Mouse (Mus musculus): Measurements from ENCODE around the gene Olfr998. TPM values are rescaled to one million over a fixed set of nuclear protein-coding genes. Genes with fewer than 3 reads are reported as not detected.
"Not testable (repeated sequence)": the region's sequence is repeated elsewhere in the genome, so short reads cannot be mapped to it uniquely, and the experiment has no call there.

Gene Olfr998
- not detected in 2 replicates for polyA plus RNA-seq (2015; fragmentation: Nextera tagmentation; extraction: Ambion mirVana)

GRCm38 (mm10) chr2:85588648-85589047, at the start of gene Olfr998:
TSS of gene Olfr998 (plus strand) at chr2:85588948.
- not testable (repeated sequence) for H3K4me3 ChIP-seq; H3K4me1 ChIP-seq; H3K9ac ChIP-seq; H3K9me3 ChIP-seq (replicated peaks); ATAC-seq; H3K4me2 ChIP-seq; H3K27ac ChIP-seq; H3K36me3 ChIP-seq (ENCODE audit: poor library complexity, severe bottlenecking); H3K27me3 ChIP-seq
- WGBS: 89% methylated on average over 2 of the region's 2 CpGs

GRCm38 (mm10) chr2:85554806-85555205, 33.9 kb upstream of the Olfr998 start:
- ATAC-seq: no peak
- H3K27me3 ChIP-seq: no peaks in the 10 kb centered on the region
- no peaks in the 10 kb centered on the region for H3K36me3 ChIP-seq (ENCODE audit: poor library complexity, severe bottlenecking)
- WGBS: 68% methylated on average over 1 of the region's 1 CpGs
- no peaks in the 10 kb centered on the region for H3K9me3 ChIP-seq (replicated peaks)
- H3K4me2 ChIP-seq: no peak overlapping the region
- H3K4me3 ChIP-seq: no peak overlapping the region
- no peaks in the 10 kb centered on the region for H3K4me1 ChIP-seq
- H3K9ac ChIP-seq: no peak overlapping the region
- H3K27ac ChIP-seq: no peak overlapping the region

DNA sequence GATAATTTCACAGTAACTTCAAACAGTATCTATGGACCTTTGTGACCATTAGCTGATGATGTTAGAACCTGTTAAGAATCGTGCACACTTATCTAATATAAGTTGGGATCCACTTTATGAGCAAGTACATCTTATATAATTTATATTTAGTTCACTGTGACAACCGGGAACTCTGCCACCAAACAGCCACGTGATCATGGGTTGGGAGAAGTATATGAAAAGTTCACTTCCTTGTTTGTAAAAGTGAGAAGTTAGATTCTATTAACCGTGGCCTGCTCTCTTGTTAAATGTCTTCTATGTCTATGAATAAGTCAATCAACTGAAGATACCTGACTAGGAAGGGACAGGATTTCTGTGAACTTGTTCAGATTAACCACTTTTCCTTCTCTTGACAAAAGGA, 28.5 kb upstream of the Olfr998 start:
- Histone ChIP-seq H3K27ac (no peak overlapping the region), H3K4me1 (no peaks in the 10 kb centered on the region), H3K36me3 (ENCODE audit: poor library complexity, severe bottlenecking) (no peaks in the 10 kb centered on the region), H3K9ac (no peak overlapping the region), H3K4me3 (no peak overlapping the region), H3K27me3 (no peaks in the 10 kb centered on the region), H3K4me2 (no peak overlapping the region), H3K9me3 (replicated peaks) (no peaks in the 10 kb centered on the region)
- no peak for ATAC-seq
- 78% methylated on average over 4 of the region's 4 CpGs for WGBS

DNA sequence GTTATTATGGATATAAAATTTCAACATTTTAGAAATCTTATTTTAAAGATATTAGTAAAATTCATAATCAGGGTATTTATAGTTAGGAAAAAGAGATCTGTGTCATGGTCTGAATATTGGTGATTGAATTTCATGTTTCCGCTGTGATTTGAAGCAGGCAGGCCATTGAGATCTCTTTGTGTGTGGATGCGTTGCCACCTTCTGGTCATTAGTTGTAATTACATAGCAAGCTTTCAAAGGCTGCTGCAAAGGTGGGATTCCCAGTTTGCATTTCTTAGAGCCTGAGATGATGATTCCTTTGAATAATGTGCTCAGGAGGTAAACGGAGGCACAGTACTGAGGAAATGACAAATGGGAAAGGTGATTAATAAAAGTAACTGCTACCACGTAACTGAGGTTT, 27.6 kb upstream of the Olfr998 start:
- no peak overlapping the region for H3K9ac ChIP-seq
- H3K4me2 ChIP-seq: no peak overlapping the region
- peak; percentile 81; the same call in 1 of the 2 replicates for ATAC-seq
- no peaks in the 10 kb centered on the region for H3K9me3 ChIP-seq (replicated peaks)
- H3K4me3 ChIP-seq: no peak overlapping the region
- H3K27me3 ChIP-seq: no peaks in the 10 kb centered on the region
- WGBS: 27% methylated on average over 4 of the region's 4 CpGs
- H3K36me3 ChIP-seq (ENCODE audit: poor library complexity, severe bottlenecking): no peaks in the 10 kb centered on the region
- no peak overlapping the region for H3K27ac ChIP-seq
- no peaks in the 10 kb centered on the region for H3K4me1 ChIP-seq

GRCm38 (mm10) chr2:85578915-85579314, 9.8 kb upstream of the Olfr998 start, which contains the start of gene Olfr996:
TSS of gene Olfr996 (plus strand) at chr2:85579215.
- Histone ChIP-seq H3K4me1 (no peaks in the 10 kb centered on the region), H3K27ac (no peak within 1 kb of the TSS), H3K9ac (no peak within 1 kb of the TSS), H3K4me3 (no peak within 1 kb of the TSS), H3K27me3 (no peaks in the 10 kb centered on the region), H3K4me2 (no peak within 1 kb of the TSS), H3K9me3 (replicated peaks) (no peaks in the 10 kb centered on the region), H3K36me3 (ENCODE audit: poor library complexity, severe bottlenecking) (no peaks in the 10 kb centered on the region)
- no peak for ATAC-seq

GRCm38 (mm10) chr2:85611803-85612202, 23.1 kb downstream of the Olfr998 start, which contains the start of gene Olfr1000:
TSS of gene Olfr1000 (minus strand) at chr2:85611903.
- WGBS: 82% methylated on average over 1 of the region's 1 CpGs
- Histone ChIP-seq H3K4me3 (no peak within 1 kb of the TSS), H3K4me1 (no peaks in the 10 kb centered on the region), H3K27ac (no peak within 1 kb of the TSS), H3K36me3 (ENCODE audit: poor library complexity, severe bottlenecking) (no peaks in the 10 kb centered on the region), H3K27me3 (no peaks in the 10 kb centered on the region), H3K9me3 (replicated peaks) (no peaks in the 10 kb centered on the region), H3K9ac (no peak within 1 kb of the TSS), H3K4me2 (no peak within 1 kb of the TSS)
- ATAC-seq: no peak

Other genes with a start within 250 kb of the Olfr998 start
- not detected in 2 replicates for gene Olfr987, start 249.6 kb upstream of the Olfr998 start, polyA plus RNA-seq (2015; fragmentation: Nextera tagmentation; extraction: Ambion mirVana)
- gene Olfr988, start 225.7 kb upstream of the Olfr998 start, polyA plus RNA-seq (2015; fragmentation: Nextera tagmentation; extraction: Ambion mirVana): not detected in 2 replicates
- gene Olfr992, start 179.5 kb upstream of the Olfr998 start, polyA plus RNA-seq (2015; fragmentation: Nextera tagmentation; extraction: Ambion mirVana): not detected in 2 replicates
- gene Olfr993, start 174.1 kb upstream of the Olfr998 start, polyA plus RNA-seq (2015; fragmentation: Nextera tagmentation; extraction: Ambion mirVana): not detected in 2 replicates
- not detected in 2 replicates for gene Olfr994, start 152.5 kb upstream of the Olfr998 start, polyA plus RNA-seq (2015; fragmentation: Nextera tagmentation; extraction: Ambion mirVana)
- not detected in 2 replicates for gene Olfr995, start 145.3 kb upstream of the Olfr998 start, polyA plus RNA-seq (2015; fragmentation: Nextera tagmentation; extraction: Ambion mirVana)
- gene 4833423E24Rik, start 69.9 kb upstream of the Olfr998 start, polyA plus RNA-seq (2015; fragmentation: Nextera tagmentation; extraction: Ambion mirVana): not detected in 2 replicates
- gene Olfr996, start 9.7 kb upstream of the Olfr998 start, polyA plus RNA-seq (2015; fragmentation: Nextera tagmentation; extraction: Ambion mirVana): not detected in 2 replicates
- not detected in 2 replicates for gene Olfr1000, start 23.0 kb downstream of the Olfr998 start, polyA plus RNA-seq (2015; fragmentation: Nextera tagmentation; extraction: Ambion mirVana)
- not detected in 2 replicates for gene Olfr1002, start 61.8 kb downstream of the Olfr998 start, polyA plus RNA-seq (2015; fragmentation: Nextera tagmentation; extraction: Ambion mirVana)
- gene Olfr154, start 75.5 kb downstream of the Olfr998 start, polyA plus RNA-seq (2015; fragmentation: Nextera tagmentation; extraction: Ambion mirVana): not detected in 2 replicates
- not detected in 2 replicates for gene Olfr1006, start 89.8 kb downstream of the Olfr998 start, polyA plus RNA-seq (2015; fragmentation: Nextera tagmentation; extraction: Ambion mirVana)
- gene Olfr1008, start 100.5 kb downstream of the Olfr998 start, polyA plus RNA-seq (2015; fragmentation: Nextera tagmentation; extraction: Ambion mirVana): not detected in 2 replicates
- not detected in 2 replicates for gene Olfr1009, start 126.5 kb downstream of the Olfr998 start, polyA plus RNA-seq (2015; fragmentation: Nextera tagmentation; extraction: Ambion mirVana)
- not detected in 2 replicates for gene Olfr1012, start 173.8 kb downstream of the Olfr998 start, polyA plus RNA-seq (2015; fragmentation: Nextera tagmentation; extraction: Ambion mirVana)
- gene Olfr1013, start 178.2 kb downstream of the Olfr998 start, polyA plus RNA-seq (2015; fragmentation: Nextera tagmentation; extraction: Ambion mirVana): not detected in 2 replicates
- not detected in 2 replicates for gene Olfr1014, start 183.8 kb downstream of the Olfr998 start, polyA plus RNA-seq (2015; fragmentation: Nextera tagmentation; extraction: Ambion mirVana)
- not detected in 2 replicates for gene Olfr1015, start 193.1 kb downstream of the Olfr998 start, polyA plus RNA-seq (2015; fragmentation: Nextera tagmentation; extraction: Ambion mirVana)
- gene Olfr1016, start 213.6 kb downstream of the Olfr998 start, polyA plus RNA-seq (2015; fragmentation: Nextera tagmentation; extraction: Ambion mirVana): not detected in 2 replicates
- not detected in 2 replicates for gene Olfr1018, start 229.5 kb downstream of the Olfr998 start, polyA plus RNA-seq (2015; fragmentation: Nextera tagmentation; extraction: Ambion mirVana)

Data from forebrain, embryonic 13.5 days (tissue).